Mouse (Mus musculus): ENCODE data around the gene Ift88. TPM values are rescaled to one million over a fixed set of nuclear protein-coding genes. Genes with fewer than 3 reads are reported as not detected.
"Not testable (repeated sequence)": the region's sequence is repeated elsewhere in the genome, so short reads cannot be mapped to it uniquely, and the experiment has no call there.

Ift88 gene
- polyA plus RNA-seq, 1 experiment from 2014 or later: 17.3 TPM

DNA sequence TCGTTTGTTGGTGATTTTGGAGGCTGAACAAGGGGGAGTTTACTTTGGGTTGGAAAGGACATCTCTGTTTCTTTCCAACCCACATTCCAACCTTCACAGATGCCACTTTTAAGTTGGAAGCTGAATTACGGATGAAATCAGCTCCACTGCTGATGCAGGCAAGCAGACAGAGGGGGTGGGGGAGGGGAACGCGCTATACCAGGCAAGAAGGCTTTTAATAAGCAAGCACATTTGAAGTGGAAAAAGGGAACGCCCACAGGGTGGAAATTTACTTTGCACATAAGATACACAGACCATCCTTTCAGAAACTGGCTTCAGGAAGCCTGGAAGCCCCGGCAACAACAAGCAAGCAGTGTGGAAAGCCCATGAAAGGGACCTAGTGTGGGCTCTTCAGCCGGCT is 11.7 kb upstream of the Ift88 start:
- Histone ChIP-seq H3K9ac (ENCODE audit: low read depth, low read length) (no peak overlapping the region), H3K4me1 (ENCODE audit: control insufficient read depth, insufficient read depth, low read length) (no peaks in the 10 kb centered on the region; the same call in 1 of the 2 replicates)

DNA sequence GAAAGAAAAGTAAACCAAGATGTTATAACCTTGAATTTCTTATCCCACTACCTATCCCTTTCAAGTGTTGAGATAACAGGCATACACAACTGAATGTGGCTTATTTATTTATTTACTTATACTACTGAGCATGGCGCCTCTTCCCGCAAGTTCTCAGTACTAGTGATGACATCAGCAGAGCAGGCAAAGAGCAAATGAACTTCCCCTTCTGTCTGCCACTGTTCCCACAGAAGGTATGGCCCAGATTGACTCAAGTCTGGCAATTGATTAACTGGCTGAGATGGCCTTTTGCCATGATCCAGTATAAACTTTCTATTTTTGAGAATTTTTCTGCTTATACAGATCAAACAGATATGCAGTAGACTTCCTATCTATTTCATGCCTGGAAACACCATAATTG is 6.7 kb upstream of the Ift88 start:
- no peak overlapping the region for H3K4me3 ChIP-seq (ENCODE audit: low read depth, low read length)
- H3K27ac ChIP-seq (ENCODE audit: low read length): no peak overlapping the region
- no peak for ATAC-seq
- 91% methylated on average over 2 of the region's 2 CpGs for WGBS
- no peak overlapping the region for H3K9ac ChIP-seq (ENCODE audit: low read depth, low read length)
- H3K9me3 ChIP-seq (replicated peaks; ENCODE audit: control insufficient read depth, low read length, poor library complexity, severe bottlenecking): no peaks in the 10 kb centered on the region
- no peak overlapping the region for H3K4me2 ChIP-seq (ENCODE audit: low read length)
- H3K36me3 ChIP-seq (ENCODE audit: control insufficient read depth, insufficient read depth, low read length): no peaks in the 10 kb centered on the region
- H3K4me1 ChIP-seq (ENCODE audit: control insufficient read depth, insufficient read depth, low read length): no peaks in the 10 kb centered on the region
- H3K27me3 ChIP-seq (ENCODE audit: control insufficient read depth, insufficient read depth, low read depth, low read length): no peaks in the 10 kb centered on the region

More for the DNA sequence above, 11.7 kb upstream of the Ift88 start:
- 61% methylated on average over 7 of the region's 7 CpGs for WGBS
- H3K4me2 ChIP-seq (ENCODE audit: low read length): no peak overlapping the region
- no peaks in the 10 kb centered on the region for H3K9me3 ChIP-seq (replicated peaks; ENCODE audit: control insufficient read depth, low read length, poor library complexity, severe bottlenecking)
- no peak overlapping the region for H3K4me3 ChIP-seq (ENCODE audit: low read depth, low read length)
- H3K36me3 ChIP-seq (ENCODE audit: control insufficient read depth, insufficient read depth, low read length): no peaks in the 10 kb centered on the region
- no peaks in the 10 kb centered on the region for H3K27me3 ChIP-seq (ENCODE audit: control insufficient read depth, insufficient read depth, low read depth, low read length)
- H3K27ac ChIP-seq (ENCODE audit: low read length): no peak overlapping the region
- ATAC-seq: no peak

DNA sequence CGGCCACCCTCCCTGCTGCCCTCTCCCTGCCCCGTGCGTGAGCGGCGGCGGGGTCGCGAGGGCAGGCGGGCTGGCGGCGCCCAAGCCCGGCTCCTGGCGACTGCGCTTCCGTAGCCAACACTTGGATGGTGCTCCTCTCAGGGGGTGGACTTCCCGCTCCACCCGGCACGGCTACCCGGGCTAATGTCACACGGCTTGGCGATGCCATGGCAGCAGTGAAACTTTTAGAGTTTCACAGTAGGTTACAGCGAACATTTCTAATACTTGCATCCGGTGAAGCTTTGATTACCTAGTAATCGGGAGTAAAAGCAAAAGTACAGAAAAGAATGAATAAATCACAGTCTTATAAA is 325 bp downstream of the Ift88 start:
- Histone ChIP-seq H3K9ac (ENCODE audit: low read depth, low read length) (peak overlapping the region; percentile 91), H3K27ac (ENCODE audit: low read length) (peak overlapping the region; percentile 77), H3K9me3 (replicated peaks; ENCODE audit: control insufficient read depth, low read length, poor library complexity, severe bottlenecking) (no peaks in the 10 kb centered on the region), H3K4me2 (ENCODE audit: low read length) (peak overlapping the region; percentile 77), H3K36me3 (ENCODE audit: control insufficient read depth, insufficient read depth, low read length) (no peaks in the 10 kb centered on the region), H3K4me3 (ENCODE audit: low read depth, low read length) (peak overlapping the region; percentile 96), H3K27me3 (ENCODE audit: control insufficient read depth, insufficient read depth, low read depth, low read length) (no peaks in the 10 kb centered on the region), H3K4me1 (ENCODE audit: control insufficient read depth, insufficient read depth, low read length) (peaks cover 3% of the 10 kb centered on the region)
- under 1% methylated on average over 19 of the region's 24 CpGs for WGBS
- ATAC-seq: peak; percentile 89

DNA sequence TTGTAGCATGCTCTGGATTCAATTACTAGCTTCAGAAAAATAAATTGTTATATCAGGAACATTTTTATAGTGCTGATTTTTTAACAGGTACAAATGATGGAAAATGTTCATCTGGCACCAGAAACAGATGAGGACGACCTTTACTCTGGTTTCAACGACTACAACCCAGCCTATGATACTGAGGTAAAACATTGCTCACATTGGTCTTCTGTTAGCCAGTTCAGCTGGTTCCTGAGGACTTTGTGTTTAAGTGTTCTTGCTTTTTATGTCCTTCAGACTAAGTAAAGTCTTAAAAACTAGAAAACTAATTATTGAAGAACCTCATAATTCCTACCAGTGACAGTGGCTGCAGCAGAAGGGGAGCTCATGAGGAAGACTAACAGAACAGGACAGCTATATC is 6.6 kb downstream of the Ift88 start:
- ATAC-seq: no peak
- H3K27me3 ChIP-seq (ENCODE audit: control insufficient read depth, insufficient read depth, low read depth, low read length): no peaks in the 10 kb centered on the region
- 93% methylated on average over 2 of the region's 2 CpGs for WGBS
- no peak overlapping the region for H3K4me2 ChIP-seq (ENCODE audit: low read length)
- peaks cover 7% of the 10 kb centered on the region for H3K36me3 ChIP-seq (ENCODE audit: control insufficient read depth, insufficient read depth, low read length)
- H3K27ac ChIP-seq (ENCODE audit: low read length): no peak overlapping the region
- H3K4me1 ChIP-seq (ENCODE audit: control insufficient read depth, insufficient read depth, low read length): no peaks in the 10 kb centered on the region
- H3K9me3 ChIP-seq (replicated peaks; ENCODE audit: control insufficient read depth, low read length, poor library complexity, severe bottlenecking): no peaks in the 10 kb centered on the region
- no peak overlapping the region for H3K4me3 ChIP-seq (ENCODE audit: low read depth, low read length)
- no peak overlapping the region for H3K9ac ChIP-seq (ENCODE audit: low read depth, low read length)

DNA sequence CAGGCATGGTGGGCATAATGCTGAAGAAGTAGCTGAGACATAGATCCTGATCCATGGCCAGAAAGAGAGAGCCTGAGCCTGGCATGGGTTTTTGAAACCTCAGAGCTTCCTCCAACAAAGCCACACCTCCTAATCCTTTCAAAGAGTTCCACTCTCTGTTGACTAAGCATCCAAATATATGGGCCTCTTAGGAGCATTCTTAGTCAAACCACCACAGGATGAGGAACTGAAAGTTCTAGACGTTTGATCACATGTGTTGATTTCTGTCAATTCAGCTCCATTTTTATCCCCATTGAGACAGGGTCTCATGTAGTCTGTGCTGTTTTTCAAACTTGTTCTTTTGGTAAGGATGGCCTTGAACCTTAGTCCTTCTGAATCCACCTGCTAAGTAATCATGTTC is 28.7 kb downstream of the Ift88 start:
- Histone ChIP-seq H3K27me3 (ENCODE audit: control insufficient read depth, insufficient read depth, low read depth, low read length) (no peaks in the 10 kb centered on the region), H3K9me3 (replicated peaks; ENCODE audit: control insufficient read depth, low read length, poor library complexity, severe bottlenecking) (no peaks in the 10 kb centered on the region), H3K4me2 (ENCODE audit: low read length) (no peak overlapping the region), H3K36me3 (ENCODE audit: control insufficient read depth, insufficient read depth, low read length) (peaks cover 13% of the 10 kb centered on the region), H3K4me3 (ENCODE audit: low read depth, low read length) (no peak overlapping the region), H3K4me1 (ENCODE audit: control insufficient read depth, insufficient read depth, low read length) (no peaks in the 10 kb centered on the region), H3K27ac (ENCODE audit: low read length) (no peak overlapping the region), H3K9ac (ENCODE audit: low read depth, low read length) (no peak overlapping the region)
- WGBS: 81% methylated on average over 1 of the region's 1 CpGs
- no peak for ATAC-seq

DNA sequence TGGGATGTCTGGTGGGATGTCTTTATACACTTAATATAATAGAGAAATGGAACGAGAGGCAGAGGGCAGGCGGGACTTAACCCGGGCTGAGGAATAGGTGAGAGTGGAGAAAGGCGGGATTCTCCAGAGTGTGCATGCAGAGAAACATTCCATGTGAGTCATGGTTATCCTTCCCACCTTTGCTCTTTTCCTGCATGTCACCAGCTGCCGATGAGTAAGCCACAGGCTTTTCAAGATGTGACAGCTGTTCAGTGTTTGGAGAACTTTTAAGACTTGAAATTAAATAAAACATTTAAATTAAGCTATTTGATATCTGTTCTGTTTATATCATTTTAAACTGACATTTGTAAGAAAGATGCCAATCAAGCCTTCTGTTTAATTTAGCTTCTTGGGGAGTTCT is 36.0 kb downstream of the Ift88 start:
- ATAC-seq: no peak
- WGBS: 92% methylated on average over 5 of the region's 5 CpGs
- Histone ChIP-seq H3K36me3 (ENCODE audit: control insufficient read depth, insufficient read depth, low read length) (0 out of 2 replicates have a peak, but pooled peaks cover 4% of the 10 kb centered on the region), H3K27ac (ENCODE audit: low read length) (no peak overlapping the region), H3K4me2 (ENCODE audit: low read length) (no peak overlapping the region), H3K9ac (ENCODE audit: low read depth, low read length) (no peak overlapping the region), H3K9me3 (replicated peaks; ENCODE audit: control insufficient read depth, low read length, poor library complexity, severe bottlenecking) (no peaks in the 10 kb centered on the region), H3K4me3 (ENCODE audit: low read depth, low read length) (no peak overlapping the region), H3K27me3 (ENCODE audit: control insufficient read depth, insufficient read depth, low read depth, low read length) (no peaks in the 10 kb centered on the region), H3K4me1 (ENCODE audit: control insufficient read depth, insufficient read depth, low read length) (no peaks in the 10 kb centered on the region)

DNA sequence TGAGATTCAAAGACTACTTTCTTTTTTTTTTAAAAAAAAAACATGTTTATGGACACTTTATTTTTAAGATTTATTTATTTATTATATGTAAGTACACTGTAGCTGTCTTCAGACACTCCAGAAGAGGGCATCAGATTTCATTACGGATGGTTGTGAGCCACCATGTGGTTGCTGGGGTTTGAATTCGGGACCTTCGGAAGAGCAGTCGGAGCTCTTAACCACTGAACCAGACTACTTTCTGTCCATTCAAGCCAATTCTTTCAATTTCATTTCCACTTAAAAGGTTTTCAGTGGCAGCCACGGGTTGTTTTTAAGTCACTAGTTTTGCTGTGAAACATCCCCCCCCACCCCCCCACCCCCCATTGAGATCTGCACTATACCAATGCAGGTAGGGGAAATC is 36.5 kb downstream of the Ift88 start:
- WGBS: 82% methylated on average over 5 of the region's 5 CpGs
- H3K4me3 ChIP-seq (ENCODE audit: low read depth, low read length); H3K27me3 ChIP-seq (ENCODE audit: control insufficient read depth, insufficient read depth, low read depth, low read length): not testable (repeated sequence)

DNA sequence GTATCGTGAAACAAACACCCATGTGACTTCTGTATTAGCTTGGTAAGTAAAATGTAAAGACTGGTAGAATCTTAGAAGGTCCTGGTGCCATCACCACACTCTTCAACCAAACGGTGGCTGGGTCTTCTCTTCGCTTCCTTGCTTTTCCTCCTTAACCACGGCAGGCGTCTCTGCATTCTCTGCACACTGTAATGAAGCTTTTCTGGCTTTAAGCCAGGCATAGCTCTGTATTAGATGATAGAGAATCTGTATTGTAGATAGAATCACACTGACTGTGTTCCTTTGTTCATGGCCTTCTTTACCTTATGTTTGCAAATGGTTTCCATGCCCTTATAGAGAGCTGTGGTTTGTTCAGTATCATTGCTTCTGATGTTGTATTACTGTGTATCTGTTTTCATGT is 39.0 kb downstream of the Ift88 start:
- no peak for ATAC-seq
- Histone ChIP-seq H3K36me3 (ENCODE audit: control insufficient read depth, insufficient read depth, low read length) (no peaks in the 10 kb centered on the region), H3K27me3 (ENCODE audit: control insufficient read depth, insufficient read depth, low read depth, low read length) (no peaks in the 10 kb centered on the region), H3K9me3 (replicated peaks; ENCODE audit: control insufficient read depth, low read length, poor library complexity, severe bottlenecking) (no peaks in the 10 kb centered on the region), H3K4me1 (ENCODE audit: control insufficient read depth, insufficient read depth, low read length) (no peaks in the 10 kb centered on the region), H3K9ac (ENCODE audit: low read depth, low read length) (no peak overlapping the region), H3K27ac (ENCODE audit: low read length) (no peak overlapping the region), H3K4me3 (ENCODE audit: low read depth, low read length) (no peak overlapping the region), H3K4me2 (ENCODE audit: low read length) (no peak overlapping the region)
- 87% methylated on average over 5 of the region's 5 CpGs for WGBS

More for the DNA sequence above, 36.5 kb downstream of the Ift88 start:
- not testable (repeated sequence) for H3K4me1 ChIP-seq (ENCODE audit: control insufficient read depth, insufficient read depth, low read length); H3K27ac ChIP-seq (ENCODE audit: low read length); H3K36me3 ChIP-seq (ENCODE audit: control insufficient read depth, insufficient read depth, low read length); H3K4me2 ChIP-seq (ENCODE audit: low read length); H3K9ac ChIP-seq (ENCODE audit: low read depth, low read length); H3K9me3 ChIP-seq (replicated peaks; ENCODE audit: control insufficient read depth, low read length, poor library complexity, severe bottlenecking); ATAC-seq

DNA sequence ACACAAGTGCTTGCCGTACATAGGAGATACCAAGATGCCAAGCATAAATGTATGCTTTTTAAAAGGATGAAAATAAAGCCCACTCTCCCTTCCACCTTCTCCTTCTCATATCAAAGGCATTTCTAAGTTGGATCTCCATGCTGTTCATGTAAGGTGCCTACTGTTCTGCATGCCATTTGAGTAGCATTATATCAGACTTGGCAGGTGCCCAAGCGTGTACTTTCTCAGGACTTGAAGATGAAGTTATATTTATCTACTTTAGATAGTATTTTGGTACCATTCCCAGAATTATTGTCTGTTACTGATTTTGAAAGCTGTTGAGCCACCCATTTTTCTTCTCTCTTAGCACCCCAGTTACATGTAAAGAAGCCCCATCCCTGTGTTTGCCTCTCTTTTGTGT is 51.2 kb downstream of the Ift88 start:
- Histone ChIP-seq H3K9me3 (replicated peaks; ENCODE audit: control insufficient read depth, low read length, poor library complexity, severe bottlenecking) (no peaks in the 10 kb centered on the region), H3K4me1 (ENCODE audit: control insufficient read depth, insufficient read depth, low read length) (no peaks in the 10 kb centered on the region), H3K36me3 (ENCODE audit: control insufficient read depth, insufficient read depth, low read length) (peaks cover 4% of the 10 kb centered on the region), H3K27me3 (ENCODE audit: control insufficient read depth, insufficient read depth, low read depth, low read length) (no peaks in the 10 kb centered on the region), H3K4me2 (ENCODE audit: low read length) (no peak overlapping the region), H3K9ac (ENCODE audit: low read depth, low read length) (no peak overlapping the region), H3K4me3 (ENCODE audit: low read depth, low read length) (no peak overlapping the region), H3K27ac (ENCODE audit: low read length) (no peak overlapping the region)
- WGBS: 96% methylated on average over 2 of the region's 2 CpGs
- ATAC-seq: no peak

DNA sequence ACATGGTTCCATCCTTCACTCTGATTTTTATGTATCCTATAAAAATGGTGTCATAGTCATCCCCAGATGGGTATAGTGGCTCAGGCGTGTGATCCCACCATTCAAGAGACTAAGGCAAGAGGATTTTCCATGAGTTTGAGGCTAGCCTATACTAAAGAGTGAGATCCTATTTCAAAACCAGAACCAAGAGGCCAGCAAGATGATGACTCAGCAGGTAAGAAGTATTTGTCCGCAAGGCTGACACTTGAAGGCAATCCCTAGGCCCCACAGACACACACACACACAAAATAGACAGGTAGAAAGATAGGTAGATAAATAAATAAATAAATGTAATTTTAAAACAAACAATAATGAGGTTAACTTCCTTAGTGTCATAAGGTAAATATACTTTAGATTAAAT is 58.4 kb downstream of the Ift88 start:
- H3K4me1 ChIP-seq (ENCODE audit: control insufficient read depth, insufficient read depth, low read length): no peaks in the 10 kb centered on the region
- H3K36me3 ChIP-seq (ENCODE audit: control insufficient read depth, insufficient read depth, low read length): peaks cover 1% of the 10 kb centered on the region; the same call in 1 of the 2 replicates
- H3K9me3 ChIP-seq (replicated peaks; ENCODE audit: control insufficient read depth, low read length, poor library complexity, severe bottlenecking): no peaks in the 10 kb centered on the region
- H3K4me3 ChIP-seq (ENCODE audit: low read depth, low read length): no peak overlapping the region
- no peak overlapping the region for H3K9ac ChIP-seq (ENCODE audit: low read depth, low read length)
- ATAC-seq: no peak
- 96% methylated on average over 2 of the region's 2 CpGs for WGBS
- no peak overlapping the region for H3K4me2 ChIP-seq (ENCODE audit: low read length)
- H3K27me3 ChIP-seq (ENCODE audit: control insufficient read depth, insufficient read depth, low read depth, low read length): no peaks in the 10 kb centered on the region
- no peak overlapping the region for H3K27ac ChIP-seq (ENCODE audit: low read length)
